8 mouse cellular contexts compared by ENCODE assay signal in genomic region chr11:95369964-95370890, GRCm38 (mm10). TPM values are rescaled to one million over a fixed set of nuclear protein-coding genes. Genes with fewer than 3 reads are reported as not detected.
A peak's percentile ranks its signal among the peaks of the same experiment; 100 is the strongest.
DNase-seq lines count a peak whose midpoint lies in the region; ATAC-seq lines count a peak whose summit lies in the region.

No protein-coding gene starts in this region.

- H3K4me1 ChIP-seq in limb, embryonic 12.5 days (replicated peaks), result 0 out of 2 replicates have a peak, but pooled peaks cover 4% of the 10 kb centered on the region
- peaks cover 6% of the 10 kb centered on the region; the same call in 1 of the 2 replicates for H3K4me1 ChIP-seq in limb, embryonic 10.5 days
- H3K4me1 ChIP-seq in brown adipose tissue, adult 24 weeks (ENCODE audit: control insufficient read depth, insufficient read depth, insufficient read length, low read length), result peaks cover 17% of the 10 kb centered on the region
- peaks cover 41% of the 10 kb centered on the region for H3K4me1 ChIP-seq in liver, embryonic 13.5 days (replicated peaks)

- WGBS in limb, embryonic 12.5 days, result 75% methylated on average over 15 of the region's 15 CpGs
- 81% methylated on average over 15 of the region's 15 CpGs for WGBS in limb, embryonic 10.5 days
- WGBS in liver, embryonic 13.5 days (ENCODE audit: insufficient replicate concordance), result 74% methylated on average over 15 of the region's 15 CpGs

- H3K9ac ChIP-seq in limb, embryonic 12.5 days (replicated peaks), result no peak overlapping the region
- H3K9ac ChIP-seq in liver, embryonic 13.5 days, result no peak overlapping the region

- peak; percentile 39; the same call in 1 of the 2 replicates for ATAC-seq in limb, embryonic 12.5 days (ENCODE audit: insufficient number of reproducible peaks, insufficient read depth, low FRiP score, low TSS enrichment, low read depth)
- ATAC-seq in liver, embryonic 13.5 days (ENCODE audit: low read depth), result no peak
- ATAC-seq in megakaryocyte-erythroid progenitor cell, adult 5-6 weeks (replicated peaks; ENCODE audit: low FRiP score, low TSS enrichment, poor library complexity, severe bottlenecking), result no peak

- peak overlapping the region; percentile 41; the same call in 1 of the 2 replicates for H3K27ac ChIP-seq in limb, embryonic 12.5 days
- H3K27ac ChIP-seq in limb, embryonic 10.5 days, result no peak overlapping the region
- H3K27ac ChIP-seq in brown adipose tissue, adult 24 weeks (replicated peaks; ENCODE audit: low read depth, low read length), result peak overlapping the region; percentile 45
- H3K27ac ChIP-seq in liver, embryonic 13.5 days, result peak overlapping the region; percentile 45; the same call in 1 of the 2 replicates

- intact Hi-C loops in heart, postnatal 10 days (cut with DNase I), result loop anchor here (5.0 kb wide), 1 partner anchor 58 kb away; the partner anchor contains the start of gene Kat7

- no peak overlapping the region for H3K4me3 ChIP-seq in limb, embryonic 12.5 days (replicated peaks)
- H3K4me3 ChIP-seq in limb, embryonic 10.5 days, result no peak overlapping the region
- no peak overlapping the region for H3K4me3 ChIP-seq in brown adipose tissue, adult 24 weeks (ENCODE audit: insufficient read depth, low read depth, low read length)
- no peak overlapping the region for H3K4me3 ChIP-seq in liver, embryonic 13.5 days (replicated peaks)

- peaks cover 59% of the 10 kb centered on the region for H3K36me3 ChIP-seq in limb, embryonic 12.5 days
- H3K36me3 ChIP-seq in limb, embryonic 10.5 days, result peaks cover 61% of the 10 kb centered on the region
- peaks cover 99% of the 10 kb centered on the region for H3K36me3 ChIP-seq in liver, embryonic 13.5 days

- no peaks in the 10 kb centered on the region for H3K27me3 ChIP-seq in limb, embryonic 12.5 days
- H3K27me3 ChIP-seq in limb, embryonic 10.5 days (ENCODE audit: low read depth, poor library complexity, severe bottlenecking), result no peaks in the 10 kb centered on the region
- H3K27me3 ChIP-seq in liver, embryonic 13.5 days, result no peaks in the 10 kb centered on the region

- no peak overlapping the region for H3K4me2 ChIP-seq in limb, embryonic 12.5 days
- no peak overlapping the region for H3K4me2 ChIP-seq in liver, embryonic 13.5 days

- no peaks in the 10 kb centered on the region for H3K9me3 ChIP-seq in limb, embryonic 12.5 days
- no peaks in the 10 kb centered on the region for H3K9me3 ChIP-seq in limb, embryonic 10.5 days (replicated peaks)
- H3K9me3 ChIP-seq in liver, embryonic 13.5 days (replicated peaks), result no peaks in the 10 kb centered on the region

- no peak for DNase-seq in limb, embryonic 10.5 days (ENCODE audit: low spot score)
- DNase-seq in heart, postnatal 10 days, result peak; percentile 76 to 79
- no peak for DNase-seq in liver, embryonic 13.5 days
- peak; percentile 92 for DNase-seq in skeletal muscle tissue, adult 2 months (ENCODE audit: low read depth, low spot score)
- no peak for DNase-seq in embryo, embryonic 9.5 days (ENCODE audit: extremely low spot score)

RNA-seq across cellular contexts. Expression of gene Slc35b1, which starts 14.3 kb away (rescaled TPM):
- polyA plus RNA-seq in limb, embryonic 12.5 days (2016; fragmentation: Nextera tagmentation; extraction: Ambion mirVana), result 122 and 125 TPM in 2 replicates
- polyA plus RNA-seq in limb, embryonic 10.5 days (2016; fragmentation: Nextera tagmentation; extraction: Ambion mirVana), result 128 and 132 TPM in 2 replicates
- 36.4 and 42.8 TPM in 2 replicates for polyA plus RNA-seq in brown adipose tissue, adult 24 weeks (2012; ENCODE audit: insufficient read depth, insufficient read length, missing spikeins)
- 10 to 100 TPM; 51.0 to 52.8 TPM for total RNA-seq in heart, postnatal 10 days (2021)
- polyA plus RNA-seq in liver, embryonic 13.5 days (2015; fragmentation: Nextera tagmentation; extraction: Ambion mirVana), result 54.7 and 58.1 TPM in 2 replicates
- 30.6 and 84.7 TPM in 2 replicates for total RNA-seq in megakaryocyte-erythroid progenitor cell, adult 5-6 weeks (2014; fragmentation: Nextera tagmentation)
- total RNA-seq in megakaryocyte-erythroid progenitor cell, adult 5-6 weeks (2017), result 29.3 and 54.5 TPM in 2 replicates

RNA-seq across cellular contexts. Expression of gene Fam117a, which starts 33.4 kb away (rescaled TPM):
- polyA plus RNA-seq in limb, embryonic 12.5 days (2016; fragmentation: Nextera tagmentation; extraction: Ambion mirVana), result 19.2 and 20.9 TPM in 2 replicates
- 12.8 and 15.0 TPM in 2 replicates for polyA plus RNA-seq in limb, embryonic 10.5 days (2016; fragmentation: Nextera tagmentation; extraction: Ambion mirVana)
- 11.0 and 14.8 TPM in 2 replicates for polyA plus RNA-seq in brown adipose tissue, adult 24 weeks (2012; ENCODE audit: insufficient read depth, insufficient read length, missing spikeins)
- 10 to 100 TPM in 1 of 2 experiments, 1 to 10 TPM in 1; 9.1 to 14.0 TPM for total RNA-seq in heart, postnatal 10 days (2021)
- polyA plus RNA-seq in liver, embryonic 13.5 days (2015; fragmentation: Nextera tagmentation; extraction: Ambion mirVana), result 58.0 and 64.5 TPM in 2 replicates
- 68.2 and 71.9 TPM in 2 replicates for total RNA-seq in megakaryocyte-erythroid progenitor cell, adult 5-6 weeks (2014; fragmentation: Nextera tagmentation)
- 49.9 and 50.2 TPM in 2 replicates for total RNA-seq in megakaryocyte-erythroid progenitor cell, adult 5-6 weeks (2017)

RNA-seq across cellular contexts. Expression of gene Spop, which starts 43.7 kb away (rescaled TPM):
- polyA plus RNA-seq in limb, embryonic 12.5 days (2016; fragmentation: Nextera tagmentation; extraction: Ambion mirVana), result 157 TPM in 2 replicates
- 95.3 and 123 TPM in 2 replicates for polyA plus RNA-seq in limb, embryonic 10.5 days (2016; fragmentation: Nextera tagmentation; extraction: Ambion mirVana)
- 83.2 and 94.8 TPM in 2 replicates for polyA plus RNA-seq in brown adipose tissue, adult 24 weeks (2012; ENCODE audit: insufficient read depth, insufficient read length, missing spikeins)
- 100 to 1,000 TPM; 132 to 136 TPM for total RNA-seq in heart, postnatal 10 days (2021)
- polyA plus RNA-seq in liver, embryonic 13.5 days (2015; fragmentation: Nextera tagmentation; extraction: Ambion mirVana), result 81.9 and 93.0 TPM in 2 replicates
- total RNA-seq in megakaryocyte-erythroid progenitor cell, adult 5-6 weeks (2014; fragmentation: Nextera tagmentation), result 51.5 and 55.3 TPM in 2 replicates
- 37.5 and 45.5 TPM in 2 replicates for total RNA-seq in megakaryocyte-erythroid progenitor cell, adult 5-6 weeks (2017)

Comparison
In these comparisons a context has a peak if more than half of its experiments do, and no peak if none do; other contexts are left out.
1. DNase-seq: peak in heart, postnatal 10 days (2 of 2) and skeletal muscle tissue, adult 2 months (single experiment); none in limb, embryonic 10.5 days (single experiment), liver, embryonic 13.5 days (single experiment) and embryo, embryonic 9.5 days (single experiment).